Mouse (Mus musculus) myocyte (in vitro differentiated cells): Measurements from ENCODE around the gene Mthfd2.

Source experiments
- CEBPB ChIP-seq: IDR thresholded peaks from 2 replicates; pipeline ENCODE4 v1.6.1; 2011; ENCODE audit warnings: mild to moderate bottlenecking, moderate library complexity; ENCODE audit not compliant: poor library complexity, insufficient read depth, severe bottlenecking
- E2F4 ChIP-seq: IDR thresholded peaks from one replicate; pipeline ENCODE4 v1.6.1; 2011; ENCODE audit warnings: mild to moderate bottlenecking, control low read depth, moderate library complexity; ENCODE audit not compliant: insufficient read depth
- MAX ChIP-seq: IDR thresholded peaks from one replicate; pipeline ENCODE4 v1.6.1; 2011; ENCODE audit warnings: low read depth, mild to moderate bottlenecking, control low read depth
- MYOD1 ChIP-seq, 3 experiments: IDR thresholded peaks; one replicate each; pipeline ENCODE4 v1.6.1; 2011; ENCODE audit warnings: control low read depth in 2 of 3, low read depth in 2 of 3, mild to moderate bottlenecking in 2 of 3, moderate library complexity in 1 of 3; ENCODE audit not compliant: insufficient read length in 2 of 3, control insufficient read depth in 1 of 3
- MYOG ChIP-seq, 3 experiments: IDR thresholded peaks; one replicate each; pipeline ENCODE4 v1.6.1; 2011; ENCODE audit warnings: control low read depth in 2 of 3, low read depth in 2 of 3, mild to moderate bottlenecking in 2 of 3; ENCODE audit not compliant: insufficient read length in 2 of 3, control insufficient read depth in 1 of 3, insufficient read depth in 1 of 3
- POLR2A ChIP-seq: IDR thresholded peaks from one replicate; pipeline ENCODE4 v1.6.1; 2011; ENCODE audit warnings: low read depth, mild to moderate bottlenecking, control low read depth, moderate library complexity; ENCODE audit not compliant: insufficient read length
- POLR2AphosphoS2 ChIP-seq: IDR thresholded peaks from one replicate; pipeline ENCODE4 v1.6.1; 2011; ENCODE audit warnings: low read depth, control low read depth; ENCODE audit not compliant: insufficient read length
- REST ChIP-seq: IDR thresholded peaks from one replicate; pipeline ENCODE4 v1.6.1; 2011; ENCODE audit warnings: mild to moderate bottlenecking, control low read depth, moderate library complexity; ENCODE audit not compliant: insufficient read depth, insufficient read length
- SRF ChIP-seq: IDR thresholded peaks from one replicate; pipeline ENCODE4 v1.6.1; 2011; ENCODE audit warnings: low read depth; ENCODE audit not compliant: control insufficient read depth, insufficient read length
- TCF12 ChIP-seq: IDR thresholded peaks from one replicate; pipeline ENCODE4 v1.6.1; 2011; ENCODE audit warnings: mild to moderate bottlenecking, control low read depth; ENCODE audit not compliant: poor library complexity, insufficient read depth, severe bottlenecking
- USF1 ChIP-seq: IDR thresholded peaks from one replicate; pipeline ENCODE4 v1.6.1; 2011; ENCODE audit warnings: low read depth, mild to moderate bottlenecking, control low read depth, moderate library complexity

- TF ChIP-seq POLR2A, result no peak
- TF ChIP-seq USF1, result no peak
- TF ChIP-seq REST, result no peak
- TF ChIP-seq MAX, result no peak
- TF ChIP-seq MYOG (IDR thresholded peaks at IDR 0.05; ENCODE audit: control insufficient read depth in 1 of 3, insufficient read depth in 1 of 3, insufficient read length in 2 of 3, low read depth in 2 of 3), result no peak
- TF ChIP-seq TCF12, result no peak
- no peak for TF ChIP-seq E2F4
- TF ChIP-seq POLR2AphosphoS2, result peak; percentile 42
- TF ChIP-seq MYOD1 (IDR thresholded peaks at IDR 0.05; ENCODE audit: control insufficient read depth in 1 of 3, insufficient read length in 2 of 3, low read depth in 2 of 3), result no peak
- TF ChIP-seq CEBPB, result no peak
- no peak for TF ChIP-seq SRF
Observed at GRCm38 (mm10) chr6:83352666-83353410, 27.1 kb upstream of the Mthfd2 start.
